Comparison of ENCODE assay signal across 12 mouse cellular contexts in the genomic region with DNA sequence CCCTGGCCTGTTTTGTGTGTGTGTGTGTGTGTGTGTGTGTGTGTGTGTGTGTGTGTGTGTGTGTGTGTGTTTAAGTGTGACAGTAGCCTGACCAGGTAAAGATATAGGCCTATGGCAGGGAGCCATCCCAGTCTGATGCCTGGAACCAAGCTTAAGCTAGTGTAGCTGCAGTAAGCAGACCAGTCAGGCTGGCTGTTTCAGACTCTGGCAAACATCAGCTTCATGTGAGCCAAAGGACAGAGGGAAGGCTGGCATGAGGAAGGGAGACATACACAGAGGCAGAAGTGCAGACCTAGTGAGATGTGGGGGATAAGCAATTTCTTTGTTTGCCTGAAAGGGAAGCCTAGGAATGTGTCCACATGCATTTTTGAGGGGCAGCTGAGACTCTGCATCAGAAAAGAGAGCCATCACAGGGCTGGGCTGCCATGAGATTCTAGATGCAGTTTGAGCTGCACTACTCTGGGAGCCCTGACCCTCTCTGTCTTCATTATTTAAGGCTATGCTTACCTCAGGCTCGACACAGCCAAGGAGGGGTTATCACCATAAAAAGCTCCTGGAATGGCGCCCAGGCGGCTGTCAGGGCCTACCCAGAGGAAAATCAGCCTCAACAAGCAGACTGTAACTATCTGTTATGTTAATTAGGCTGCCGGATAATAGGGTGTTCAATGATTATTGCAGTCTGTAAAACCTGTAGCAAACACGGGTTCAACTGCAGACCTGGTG. TPM values are rescaled to one million over a fixed set of nuclear protein-coding genes. Genes with fewer than 3 reads are reported as not detected.
DNase-seq lines count a peak whose midpoint lies in the region; ATAC-seq lines count a peak whose summit lies in the region.
"Had no signal": no experiment of that assay in that cellular context is flagged by ENCODE, and none has a peak within 500 bp of the region (broad histone marks: within the 10 kb centered on the region; RNA-seq: fewer than 3 reads in every experiment).

No protein-coding gene starts in this region.

- H3K4me2 ChIP-seq in forebrain, embryonic 13.5 days = no peak overlapping the region
- H3K4me2 ChIP-seq in forebrain, embryonic 11.5 days (ENCODE audit: low read depth, low read length, severe bottlenecking) = no peak overlapping the region
- no peak overlapping the region for H3K4me2 ChIP-seq in kidney, embryonic 15.5 days

- H3K27me3 ChIP-seq in forebrain, embryonic 13.5 days = no peaks in the 10 kb centered on the region
- no peaks in the 10 kb centered on the region for H3K27me3 ChIP-seq in forebrain, embryonic 11.5 days (ENCODE audit: control insufficient read depth, insufficient read depth, low read length)
- H3K27me3 ChIP-seq in kidney, embryonic 15.5 days = no peaks in the 10 kb centered on the region

- 34% methylated on average over 5 of the region's 5 CpGs for WGBS in forebrain, embryonic 13.5 days
- WGBS in forebrain, embryonic 11.5 days = 73% methylated on average over 5 of the region's 5 CpGs
- WGBS in kidney, embryonic 15.5 days = 10% methylated on average over 5 of the region's 5 CpGs

- H3K4me3 ChIP-seq in forebrain, embryonic 13.5 days = no peak overlapping the region
- no peak overlapping the region for H3K4me3 ChIP-seq in forebrain, embryonic 11.5 days (ENCODE audit: low read depth, low read length)
- H3K4me3 ChIP-seq in kidney, embryonic 15.5 days (replicated peaks) = no peak overlapping the region
- H3K4me3 ChIP-seq: erythroblast, embryonic 14.5 days had no signal

- no peak overlapping the region for H3K9ac ChIP-seq in forebrain, embryonic 13.5 days
- no peak overlapping the region for H3K9ac ChIP-seq in forebrain, embryonic 11.5 days (ENCODE audit: low read length)
- no peak overlapping the region for H3K9ac ChIP-seq in kidney, embryonic 15.5 days

- H3K36me3 ChIP-seq in forebrain, embryonic 13.5 days (ENCODE audit: poor library complexity, severe bottlenecking) = no peaks in the 10 kb centered on the region
- no peaks in the 10 kb centered on the region for H3K36me3 ChIP-seq in forebrain, embryonic 11.5 days (ENCODE audit: control insufficient read depth, insufficient read depth, low read length)
- H3K36me3 ChIP-seq in kidney, embryonic 15.5 days = no peaks in the 10 kb centered on the region

- peak overlapping the region; percentile 85 for H3K27ac ChIP-seq in forebrain, embryonic 13.5 days
- no peak overlapping the region for H3K27ac ChIP-seq in forebrain, embryonic 11.5 days (ENCODE audit: low read depth, low read length)
- no peak overlapping the region for H3K27ac ChIP-seq in kidney, embryonic 15.5 days
- H3K27ac ChIP-seq: macrophage had no signal

- H3K9me3 ChIP-seq in forebrain, embryonic 13.5 days (replicated peaks) = no peaks in the 10 kb centered on the region
- H3K9me3 ChIP-seq in forebrain, embryonic 11.5 days (ENCODE audit: control insufficient read depth, low read length) = no peaks in the 10 kb centered on the region
- H3K9me3 ChIP-seq in kidney, embryonic 15.5 days (replicated peaks) = no peaks in the 10 kb centered on the region

- peak; percentile 81 for ATAC-seq in forebrain, embryonic 13.5 days
- ATAC-seq in forebrain, embryonic 11.5 days (replicated peaks; ENCODE audit: low FRiP score) = no peak
- 0 out of 2 replicates have a peak, but pooled peaks have one; percentile 43 for ATAC-seq in kidney, embryonic 15.5 days (replicated peaks; ENCODE audit: low FRiP score)
- ATAC-seq: intestine, embryonic 16.5 days had no signal

- DNase-seq in forebrain, embryonic 11.5 days (ENCODE audit: low spot score) = no peak
- DNase-seq in kidney, adult 9 months = no peak
- DNase-seq in urinary bladder, postnatal 14 days (ENCODE audit: low spot score) = peak; percentile 39
- DNase-seq in urinary bladder, postnatal 10 days (ENCODE audit: low spot score) = no peak
- no peak for DNase-seq in retina, embryonic 14.5 days (ENCODE audit: low spot score)
- DNase-seq in liver = no peak
- DNase-seq: cerebellum, adult 18-20 months had no signal

- H3K4me1 ChIP-seq in forebrain, embryonic 13.5 days = peaks cover 12% of the 10 kb centered on the region
- no peaks in the 10 kb centered on the region for H3K4me1 ChIP-seq in forebrain, embryonic 11.5 days (replicated peaks; ENCODE audit: control insufficient read depth, insufficient read depth, low read length)
- H3K4me1 ChIP-seq in kidney, embryonic 15.5 days = 0 out of 2 replicates have a peak, but pooled peaks cover 4% of the 10 kb centered on the region

RNA-seq across cellular contexts. Expression of a gene that starts 19.6 kb away (rescaled TPM):
- 92.4 and 99.8 TPM in 2 replicates for polyA plus RNA-seq in forebrain, embryonic 13.5 days (2015; fragmentation: Nextera tagmentation; extraction: Ambion mirVana)
- polyA plus RNA-seq in forebrain, embryonic 11.5 days (2014; fragmentation: Nextera tagmentation; extraction: Ambion mirVana) = 101 and 105 TPM in 2 replicates
- 64.8 and 66.3 TPM in 2 replicates for polyA plus RNA-seq in kidney, embryonic 15.5 days (2015; fragmentation: Nextera tagmentation; extraction: Ambion mirVana)

RNA-seq across cellular contexts. Expression of a gene that starts 23.8 kb away (rescaled TPM):
- 0.67 and 0.71 TPM in 2 replicates for polyA plus RNA-seq in forebrain, embryonic 13.5 days (2015; fragmentation: Nextera tagmentation; extraction: Ambion mirVana)
- 1.4 and 1.6 TPM in 2 replicates for polyA plus RNA-seq in forebrain, embryonic 11.5 days (2014; fragmentation: Nextera tagmentation; extraction: Ambion mirVana)
- polyA plus RNA-seq in kidney, embryonic 15.5 days (2015; fragmentation: Nextera tagmentation; extraction: Ambion mirVana) = 5.0 and 5.4 TPM in 2 replicates
